Mouse (Mus musculus) lung, adult 2 months (tissue): ENCODE data around the gene Commd1.

ENCODE experiments used
- CTCF ChIP-seq: fragments of 200-500 bp; IDR thresholded peaks from 2 replicates; pipeline ENCODE4 v1.5.1; 2011; ENCODE audit warnings: mild to moderate bottlenecking, low read length, control low read depth; ENCODE audit not compliant: insufficient read depth
- POLR2A ChIP-seq: fragments of 200-500 bp; IDR thresholded peaks from 2 replicates; pipeline ENCODE4 v1.6.1; 2011; ENCODE audit warnings: low read depth, mild to moderate bottlenecking, control low read depth, low read length, borderline replicate concordance; ENCODE audit errors: extremely low read depth

GRCm38 (mm10) chr11:22981041-22981440 lies 1.1 kb downstream of the Commd1 start:
- TF ChIP-seq CTCF (no peak), POLR2A (no peak)
